Mouse (Mus musculus) forebrain, embryonic 14.5 days (tissue): ENCODE results near the gene Me3. TPM values are rescaled to one million over a fixed set of nuclear protein-coding genes. Genes with fewer than 3 reads are reported as not detected.

ENCODE experiments used
- ATAC-seq: fragments of 200-750 bp; cut with Nextera tagmentation; 2 replicates; pipeline ENCODE4 v1.8.0; 2017; ENCODE audit warnings: mild to moderate bottlenecking, moderate library complexity
- DNase-seq: peaks from one replicate; pipeline ENCODE4 v3.0.0-alpha.2; 2015; ENCODE audit warnings: low spot score
- H3K27ac ChIP-seq: fragments of 300-500 bp; sonication (generic); 2 replicates; pipeline ENCODE4 v1.5.1; 2014; ENCODE audit warnings: low read depth, mild to moderate bottlenecking, control low read depth, low read length, moderate library complexity
- H3K27me3 ChIP-seq: fragments of 300-500 bp; sonication (generic); replicated peaks from 2 replicates; pipeline ENCODE4 v1.6.1; 2014; ENCODE audit warnings: low read length, control low read depth, mixed read lengths; ENCODE audit not compliant: control insufficient read depth, insufficient read depth
- H3K36me3 ChIP-seq: fragments of 300-500 bp; sonication (generic); 2 replicates; pipeline ENCODE4 v1.6.1; 2014; ENCODE audit warnings: low read length, control low read depth; ENCODE audit not compliant: control insufficient read depth, insufficient read depth
- H3K4me1 ChIP-seq: fragments of 300-500 bp; sonication (generic); 2 replicates; pipeline ENCODE4 v1.6.1; 2014; ENCODE audit warnings: antibody characterized with exemption, low read length, control low read depth; ENCODE audit not compliant: control insufficient read depth, insufficient read depth
- H3K4me2 ChIP-seq: fragments of 300-500 bp; sonication (generic); 2 replicates; pipeline ENCODE4 v1.6.1; 2014; ENCODE audit warnings: mild to moderate bottlenecking, control low read depth, low read length
- H3K4me3 ChIP-seq: fragments of 300-500 bp; sonication (generic); 2 replicates; pipeline ENCODE4 v1.5.1; 2014; ENCODE audit warnings: low read depth, low read length, control low read depth
- H3K9ac ChIP-seq: fragments of 300-500 bp; sonication (generic); 2 replicates; pipeline ENCODE4 v1.6.1; 2014; ENCODE audit warnings: mild to moderate bottlenecking, low read length, control low read depth, moderate library complexity
- H3K9me3 ChIP-seq: fragments of 300-500 bp; sonication (generic); replicated peaks from 2 replicates; pipeline ENCODE4 v1.6.1; 2016; ENCODE audit warnings: low read length, control low read depth, mixed read lengths; ENCODE audit not compliant: control insufficient read depth
- WGBS: fragments of 180-500 bp; shearing (Covaris S2); extraction: QIAGEN DNeasy Blood & Tissue Kit; methylation state at CpG from one replicate; pipeline ENCODE4 v1.1.7; 2014; 5-methylcytosine and 5-hydroxymethylcytosine counted together
- polyA plus RNA-seq: library from polyadenylated mRNA; unstranded; fragments of >200 nt; fragmentation: Nextera tagmentation; extraction: Ambion mirVana; gene quantifications from 2 replicates; pipeline ENCODE4 v1.2.1, GENCODE M21; 2014

Gene Me3
- polyA plus RNA-seq, 1 experiment from 2014 or later = 3.2 TPM

- ATAC-seq (peak; percentile 84), DNase-seq (peak; percentile 48)
- H3K36me3 ChIP-seq = no peaks in the 10 kb centered on the region
- H3K9ac ChIP-seq = no peak within 1 kb of the TSS
- 26% methylated on average over 22 of the region's 22 CpGs for WGBS
- H3K27me3 ChIP-seq = no peaks in the 10 kb centered on the region
- no peaks in the 10 kb centered on the region for H3K9me3 ChIP-seq
- H3K4me3 ChIP-seq = no peak within 1 kb of the TSS
- H3K27ac ChIP-seq = no peak within 1 kb of the TSS
- H3K4me2 ChIP-seq = peak within 1 kb of the TSS; percentile 16
- H3K4me1 ChIP-seq = no peaks in the 10 kb centered on the region
These were observed 271.5 kb downstream of the Me3 start, which contains the start of gene Ccdc81 for GRCm38 (mm10) chr7:89903442-89904343. Gene Ccdc81, minus strand, starts transcription at chr7:89903629.

Other genes starting within 250 kb of the Me3 start
- 16.2 and 22.2 TPM in 2 replicates for gene Tmem135, start 228.2 kb upstream of the Me3 start, polyA plus RNA-seq
- gene Fzd4, start 228.0 kb upstream of the Me3 start, polyA plus RNA-seq = 1.6 and 2.1 TPM in 2 replicates
- gene Prss23, start 105.2 kb upstream of the Me3 start, polyA plus RNA-seq = 13.0 and 13.8 TPM in 2 replicates